Mouse (Mus musculus): ENCODE results near the gene 4921511C20Rik. TPM values are rescaled to one million over a fixed set of nuclear protein-coding genes. Genes with fewer than 3 reads are reported as not detected.

The 4921511C20Rik gene
- total RNA-seq (2021) = not detected

DNA sequence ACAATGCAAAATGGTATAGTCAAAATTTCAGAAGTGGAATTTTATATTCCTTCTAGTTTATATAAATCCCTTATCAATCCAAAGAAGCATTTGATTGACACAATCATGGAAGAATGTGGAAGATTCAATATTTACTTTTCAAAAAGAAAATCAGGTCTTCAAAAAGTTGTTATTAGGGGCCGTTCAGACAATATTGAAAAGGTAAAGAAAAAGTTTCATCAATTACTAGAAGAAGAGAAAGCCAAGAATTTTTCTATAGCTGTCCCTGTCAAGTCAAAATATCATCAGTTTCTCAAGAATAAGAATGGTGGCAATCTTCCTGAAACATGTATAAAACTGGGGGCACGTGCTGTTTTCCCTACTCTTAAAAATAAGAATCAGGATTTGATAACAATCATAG, at the start of gene 4921511C20Rik:
Gene 4921511C20Rik (plus strand): TSS at position 301 of the 400 bp plus-strand sequence.
- no peak for DNase-seq (ENCODE audit: low spot score)
- intact Hi-C loops (cut with DNase I) = no loop called here

All from heart, postnatal 25 days (tissue).